Mouse (Mus musculus) CD8-positive naive resting alpha-beta T cell, adult 2 months (primary cell): ENCODE results near the gene Plcd4.
A peak's percentile ranks its signal among the peaks of the same experiment; 100 is the strongest.

Source experiments
- DNase-seq, 2 experiments: peaks; one replicate each; pipeline ENCODE4 v3.0.0; 2022; ENCODE audit warnings: low read depth in 2 of 2, low spot score in 2 of 2

Plcd4 gene

GRCm38 (mm10) chr1:74594434-74594833 lies 51.7 kb downstream of the Plcd4 start:
- no peak for DNase-seq

- no peak for DNase-seq
Measured at GRCm38 (mm10) chr1:74600501-74601266, 58.0 kb downstream of the Plcd4 start.

DNA sequence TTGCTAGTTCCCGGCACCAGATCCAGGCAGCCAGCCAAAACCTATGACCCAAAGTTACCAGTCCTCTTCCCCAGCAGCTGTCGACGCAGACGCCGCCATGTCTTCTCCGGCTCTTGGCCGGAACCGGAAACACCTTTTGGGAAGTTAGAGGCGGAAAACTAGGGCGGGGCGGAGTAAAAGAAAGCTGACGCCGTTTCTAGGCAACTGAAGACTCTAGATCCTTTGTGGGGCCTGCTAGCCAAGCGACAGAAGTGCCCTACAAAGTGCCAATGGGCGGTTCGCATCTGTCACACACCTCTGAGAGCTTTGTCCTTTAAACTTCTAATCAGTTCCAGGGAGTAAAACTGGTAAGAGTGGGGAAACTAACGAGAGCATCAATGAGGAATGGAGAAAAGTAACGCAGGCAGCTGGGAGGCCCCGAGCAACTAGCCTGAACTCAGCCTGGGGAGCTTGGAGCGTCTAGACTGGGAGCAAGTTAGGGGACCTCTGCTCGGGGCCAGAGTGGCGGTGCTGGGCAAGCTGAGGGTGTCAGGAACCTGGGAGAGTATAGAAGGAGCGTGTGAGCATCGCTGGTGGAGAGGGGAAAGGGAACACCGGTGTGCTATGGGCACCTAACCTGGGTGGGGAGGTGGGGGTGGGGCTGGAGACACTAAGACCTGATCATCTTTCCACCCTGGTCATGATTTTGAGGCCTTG lies 58.7 kb downstream of the Plcd4 start, which contains the start of the genes Rnf25 and Stk36:
Gene Rnf25, minus strand, starts transcription at position 131 of the 696 bp plus-strand sequence.
Gene Stk36, plus strand, starts transcription at position 179 of the 696 bp plus-strand sequence.
- DNase-seq, result peak; percentile 63 to 78
